Mouse (Mus musculus) limb, embryonic 14.5 days (tissue): ENCODE results near the gene Pdcl. TPM values are rescaled to one million over a fixed set of nuclear protein-coding genes. Genes with fewer than 3 reads are reported as not detected.

Experiments
- ATAC-seq: fragments of 200-750 bp; cut with Nextera tagmentation; 2 replicates; pipeline ENCODE4 v1.8.0; 2017; ENCODE audit warnings: low read depth, moderate number of reproducible peaks, moderate TSS enrichment; ENCODE audit not compliant: low FRiP score
- DNase-seq: peaks from one replicate; pipeline ENCODE4 v3.0.0-alpha.2; 2015; ENCODE audit warnings: low spot score
- H3K27ac ChIP-seq: fragments of 300-500 bp; sonication (generic); replicated peaks from 2 replicates; pipeline ENCODE4 v1.5.1; 2014; ENCODE audit warnings: low read depth, mild to moderate bottlenecking, low read length, moderate library complexity, mixed read lengths
- H3K27me3 ChIP-seq: fragments of 300-500 bp; sonication (generic); 2 replicates; pipeline ENCODE4 v1.6.1; 2014; ENCODE audit warnings: low read length, mixed read lengths; ENCODE audit not compliant: control insufficient read depth, insufficient read depth
- H3K36me3 ChIP-seq: fragments of 300-500 bp; sonication (generic); 2 replicates; pipeline ENCODE4 v1.6.1; 2014; ENCODE audit warnings: mild to moderate bottlenecking, low read length, moderate library complexity, mixed read lengths; ENCODE audit not compliant: control insufficient read depth, insufficient read depth
- H3K4me1 ChIP-seq: fragments of 300-500 bp; sonication (generic); 2 replicates; pipeline ENCODE4 v1.6.1; 2014; ENCODE audit warnings: antibody characterized with exemption, low read length, mixed read lengths; ENCODE audit not compliant: control insufficient read depth, insufficient read depth
- H3K4me2 ChIP-seq: fragments of 300-500 bp; sonication (generic); replicated peaks from 2 replicates; pipeline ENCODE4 v1.6.1; 2014; ENCODE audit warnings: low read depth, mild to moderate bottlenecking, low read length, moderate library complexity; ENCODE audit not compliant: severe bottlenecking
- H3K4me3 ChIP-seq: fragments of 300-500 bp; sonication (generic); replicated peaks from 2 replicates; pipeline ENCODE4 v1.5.1; 2014; ENCODE audit warnings: low read length
- H3K9ac ChIP-seq: fragments of 300-500 bp; sonication (generic); 2 replicates; pipeline ENCODE4 v1.6.1; 2014; ENCODE audit warnings: mild to moderate bottlenecking, low read depth, low read length, moderate library complexity; ENCODE audit not compliant: severe bottlenecking
- H3K9me3 ChIP-seq: fragments of 300-500 bp; sonication (generic); 2 replicates; pipeline ENCODE4 v1.6.1; 2016; ENCODE audit warnings: low read length; ENCODE audit not compliant: control insufficient read depth
- POLR2A ChIP-seq: fragments of 200-500 bp; IDR thresholded peaks from 2 replicates; pipeline ENCODE4 v1.8.0; 2012; ENCODE audit warnings: inconsistent platforms, mild to moderate bottlenecking, moderate library complexity, borderline replicate concordance; ENCODE audit not compliant: insufficient read depth, insufficient read length; ENCODE audit errors: extremely low read depth
- WGBS: fragments of 180-500 bp; shearing (Covaris S2); extraction: QIAGEN DNeasy Blood & Tissue Kit; methylation state at CpG from one replicate; pipeline ENCODE4 v1.1.7; 2014; 5-methylcytosine and 5-hydroxymethylcytosine counted together
- polyA plus RNA-seq, 2 experiments: library from polyadenylated mRNA; depleted of rRNA in 1 of 2; stranded (reverse) in 1 of 2; unstranded in 1 of 2; fragments of >200 nt; fragmentation: Nextera tagmentation in 1 of 2; extraction: Ambion mirVana in 1 of 2; gene quantifications; 2 replicates each; pipeline versions ENCODE4 v1.2.1 to v1.2.3; 2012 to 2014

Pdcl gene
- polyA plus RNA-seq, 2 experiments = 26.7 to 41.0 TPM

DNA sequence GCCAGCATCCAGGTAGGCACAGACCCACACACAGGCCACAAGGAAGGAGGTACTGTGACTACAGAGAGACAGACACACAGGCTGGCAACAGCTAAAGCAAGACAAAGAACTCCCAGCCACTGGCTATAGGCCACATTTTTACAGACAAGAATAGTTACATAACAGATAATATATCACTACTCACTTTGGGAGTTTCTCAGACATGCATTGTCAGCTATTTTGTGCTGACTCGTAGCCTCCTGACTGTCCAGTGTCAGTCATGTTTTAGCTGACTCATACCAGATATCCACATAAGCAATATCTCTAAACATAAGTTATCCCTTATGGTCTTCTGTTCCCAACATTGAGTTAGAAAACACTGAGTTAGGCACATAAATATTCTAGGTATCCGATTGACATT lies 25.8 kb downstream of the Pdcl start:
- no peak for TF ChIP-seq POLR2A
- H3K27ac ChIP-seq = no peak overlapping the region
- H3K36me3 ChIP-seq = no peaks in the 10 kb centered on the region
- H3K4me3 ChIP-seq = no peak overlapping the region
- no peaks in the 10 kb centered on the region for H3K9me3 ChIP-seq
- H3K27me3 ChIP-seq = no peaks in the 10 kb centered on the region
- 82% methylated on average over 2 of the region's 2 CpGs for WGBS
- no peak overlapping the region for H3K4me2 ChIP-seq
- no peaks in the 10 kb centered on the region for H3K4me1 ChIP-seq
- ATAC-seq (no peak), DNase-seq (no peak)
- no peak overlapping the region for H3K9ac ChIP-seq

- H3K36me3 ChIP-seq = no peaks in the 10 kb centered on the region
- TF ChIP-seq POLR2A = no peak
- H3K4me3 ChIP-seq = no peak within 1 kb of the TSS
- no peak for DNase-seq
- H3K27me3 ChIP-seq = no peaks in the 10 kb centered on the region
- H3K4me1 ChIP-seq = no peaks in the 10 kb centered on the region
- H3K9ac ChIP-seq = no peak within 1 kb of the TSS
- 92% methylated on average over 1 of the region's 1 CpGs for WGBS
- H3K27ac ChIP-seq = no peak within 1 kb of the TSS
- ATAC-seq = no peak
- no peaks in the 10 kb centered on the region for H3K9me3 ChIP-seq
- no peak within 1 kb of the TSS for H3K4me2 ChIP-seq
These were observed 32.9 kb downstream of the Pdcl start, which contains the start of gene Olfr368 for GRCm38 (mm10) chr2:37326215-37326614. Gene Olfr368, plus strand, starts transcription at chr2:37326515.

Other genes with a start within 250 kb of the Pdcl start
- gene Olfr362, start 241.4 kb downstream of the Pdcl start, polyA plus RNA-seq (2012; rRNA removed) = not detected in 2 replicates
- not detected in 2 replicates for gene Olfr362, start 241.4 kb downstream of the Pdcl start, polyA plus RNA-seq (2014; fragmentation: Nextera tagmentation; extraction: Ambion mirVana)
- gene Olfr364-ps1, start 220.0 kb downstream of the Pdcl start, polyA plus RNA-seq (2012; rRNA removed) = not detected in 2 replicates
- not detected in 2 replicates for gene Olfr364-ps1, start 220.0 kb downstream of the Pdcl start, polyA plus RNA-seq (2014; fragmentation: Nextera tagmentation; extraction: Ambion mirVana)
- gene Olfr365, start 171.1 kb downstream of the Pdcl start, polyA plus RNA-seq (2012; rRNA removed) = not detected in 2 replicates
- not detected in 2 replicates for gene Olfr365, start 171.1 kb downstream of the Pdcl start, polyA plus RNA-seq (2014; fragmentation: Nextera tagmentation; extraction: Ambion mirVana)
- gene Olfr366, start 147.8 kb downstream of the Pdcl start, polyA plus RNA-seq (2012; rRNA removed) = not detected in 2 replicates
- not detected in 2 replicates for gene Olfr366, start 147.8 kb downstream of the Pdcl start, polyA plus RNA-seq (2014; fragmentation: Nextera tagmentation; extraction: Ambion mirVana)
- not detected in 2 replicates for gene Olfr368, start 32.8 kb downstream of the Pdcl start, polyA plus RNA-seq (2012; rRNA removed)
- not detected in 2 replicates for gene Olfr368, start 32.8 kb downstream of the Pdcl start, polyA plus RNA-seq (2014; fragmentation: Nextera tagmentation; extraction: Ambion mirVana)
- gene Rc3h2, start 63.6 kb upstream of the Pdcl start, polyA plus RNA-seq (2012; rRNA removed) = 15.7 and 15.9 TPM in 2 replicates
- gene Rc3h2, start 63.6 kb upstream of the Pdcl start, polyA plus RNA-seq (2014; fragmentation: Nextera tagmentation; extraction: Ambion mirVana) = 17.0 and 19.7 TPM in 2 replicates
- gene Zbtb26, start 83.8 kb upstream of the Pdcl start, polyA plus RNA-seq (2012; rRNA removed) = 9.0 and 9.1 TPM in 2 replicates
- 6.6 and 7.8 TPM in 2 replicates for gene Zbtb26, start 83.8 kb upstream of the Pdcl start, polyA plus RNA-seq (2014; fragmentation: Nextera tagmentation; extraction: Ambion mirVana)
- gene Zbtb6, start 83.8 kb upstream of the Pdcl start, polyA plus RNA-seq (2012; rRNA removed) = 8.6 and 9.0 TPM in 2 replicates
- gene Zbtb6, start 83.8 kb upstream of the Pdcl start, polyA plus RNA-seq (2014; fragmentation: Nextera tagmentation; extraction: Ambion mirVana) = 4.0 and 5.1 TPM in 2 replicates
- gene Rabgap1, start 83.9 kb upstream of the Pdcl start, polyA plus RNA-seq (2012; rRNA removed) = 34.6 and 37.6 TPM in 2 replicates
- 46.4 and 51.7 TPM in 2 replicates for gene Rabgap1, start 83.9 kb upstream of the Pdcl start, polyA plus RNA-seq (2014; fragmentation: Nextera tagmentation; extraction: Ambion mirVana)
- gene Gpr21, start 157.0 kb upstream of the Pdcl start, polyA plus RNA-seq (2012; rRNA removed) = 0.85 and 0.95 TPM in 2 replicates
- 1.8 and 1.9 TPM in 2 replicates for gene Gpr21, start 157.0 kb upstream of the Pdcl start, polyA plus RNA-seq (2014; fragmentation: Nextera tagmentation; extraction: Ambion mirVana)